Mouse (Mus musculus): ENCODE data around the gene Kctd5.
A peak's percentile ranks its signal among the peaks of the same experiment; 100 is the strongest.

The Kctd5 gene

GRCm38 (mm10) chr17:24036954-24037353 is 36.3 kb downstream of the Kctd5 start:
- DNase-seq, result no peak

GRCm38 (mm10) chr17:24035087-24035486 is 38.2 kb downstream of the Kctd5 start:
- DNase-seq, result no peak

GRCm38 (mm10) chr17:24030551-24030950 is 42.7 kb downstream of the Kctd5 start:
- DNase-seq, result no peak

DNA sequence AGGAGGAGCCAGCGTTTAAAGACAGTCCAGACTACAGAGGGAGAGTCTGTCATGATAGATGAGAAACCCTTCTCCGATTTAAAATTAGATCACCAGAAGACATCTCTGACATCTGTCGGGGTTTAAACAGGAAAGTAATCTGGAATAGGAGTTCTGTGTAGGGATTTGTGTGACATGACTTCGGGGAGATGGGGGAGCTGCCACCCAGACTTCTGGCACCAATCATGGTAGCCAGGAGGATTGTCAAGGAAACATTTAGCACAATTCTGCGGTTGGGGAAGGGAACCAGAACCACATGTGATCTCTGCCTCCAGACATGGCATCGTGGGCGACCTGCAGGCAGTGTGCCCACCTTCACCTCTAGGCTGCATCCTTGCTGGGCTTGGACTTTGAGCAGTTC is 43.8 kb downstream of the Kctd5 start:
- no peak for DNase-seq

DNA sequence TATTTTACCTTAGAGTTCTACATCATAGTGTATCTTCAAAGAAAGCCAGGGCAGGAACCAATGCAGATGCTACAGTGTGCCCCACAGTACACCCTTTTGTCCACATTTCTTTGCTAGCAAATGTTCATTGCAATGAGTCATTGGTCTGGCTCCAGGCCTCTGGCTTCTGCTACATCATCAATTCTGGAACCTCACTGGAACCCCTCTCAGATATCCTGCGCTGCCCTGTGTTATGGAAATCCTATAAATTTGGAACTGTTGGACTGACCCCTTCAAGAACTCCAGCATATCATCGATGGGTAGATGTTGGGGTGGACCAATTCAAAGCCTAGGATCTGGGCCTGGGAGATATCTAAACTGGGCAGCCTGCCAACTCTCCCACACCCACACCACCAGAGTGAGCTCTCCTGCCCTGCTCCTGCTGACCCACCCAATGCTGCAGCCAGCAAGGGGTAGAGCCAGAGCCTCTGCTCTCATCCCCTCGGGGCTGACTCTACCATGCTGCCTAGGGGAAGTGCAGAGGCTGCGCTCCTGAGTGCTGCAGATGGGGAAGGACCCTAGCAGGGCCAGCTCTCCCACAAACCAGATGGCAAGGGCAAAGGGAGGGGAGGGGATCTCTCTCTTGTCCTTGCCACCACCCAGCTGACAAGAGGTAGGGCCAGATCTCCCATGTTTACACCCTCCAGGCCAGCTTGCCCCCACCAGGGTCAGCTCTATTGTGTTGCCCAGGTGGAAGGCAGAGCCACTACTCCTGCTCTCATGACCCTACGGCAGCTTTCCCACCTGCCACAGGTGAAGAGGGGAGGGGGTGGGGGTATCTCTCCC is 51.7 kb downstream of the Kctd5 start:
- no peak for DNase-seq

- DNase-seq, result no peak
These were observed 52.6 kb downstream of the Kctd5 start for GRCm38 (mm10) chr17:24020696-24021095.

DNA sequence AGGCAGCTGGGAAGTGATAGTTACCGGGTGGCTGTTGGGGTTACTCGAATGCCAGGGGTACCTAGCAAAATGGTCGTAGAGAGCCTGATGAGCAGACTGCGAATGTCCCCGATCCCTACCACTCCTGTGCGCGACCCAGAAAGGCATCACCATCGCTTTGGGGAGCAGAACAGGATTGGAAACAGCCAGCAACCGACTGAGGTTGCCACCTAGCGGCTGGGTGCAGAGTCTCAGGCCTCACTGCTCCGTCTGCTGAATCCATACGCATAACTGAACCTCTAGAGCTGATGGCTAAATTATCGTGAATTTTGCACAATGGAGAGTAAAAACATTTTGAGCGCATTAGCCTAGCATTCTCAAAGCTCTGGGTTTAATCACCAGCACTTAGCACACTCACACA is 57.6 kb downstream of the Kctd5 start:
- DNase-seq, result peak; percentile 34

- no peak for DNase-seq
These were observed 58.8 kb downstream of the Kctd5 start for GRCm38 (mm10) chr17:24014433-24014965.

DNA sequence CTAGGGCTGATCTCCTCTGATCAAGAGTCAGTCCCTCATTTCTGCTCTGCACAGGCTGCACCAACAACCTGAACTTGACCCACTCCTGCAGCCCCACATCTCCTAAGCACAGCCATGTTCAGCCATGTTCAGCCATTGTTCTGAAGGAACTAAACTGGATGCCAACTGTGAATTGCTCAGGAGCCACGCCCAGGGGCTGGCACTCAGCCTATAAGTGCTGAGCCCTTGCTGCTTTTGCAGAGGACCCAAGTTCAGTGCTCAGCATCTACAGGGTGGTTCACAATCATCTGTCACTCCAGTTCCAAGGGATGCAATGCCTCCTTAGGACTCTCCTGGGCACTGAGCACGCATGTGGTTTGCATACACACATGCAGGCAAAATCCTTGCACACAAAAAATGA is 60.4 kb downstream of the Kctd5 start:
- DNase-seq, result no peak

- DNase-seq, result no peak
These were observed 63.7 kb downstream of the Kctd5 start for GRCm38 (mm10) chr17:24009617-24010016.

DNA sequence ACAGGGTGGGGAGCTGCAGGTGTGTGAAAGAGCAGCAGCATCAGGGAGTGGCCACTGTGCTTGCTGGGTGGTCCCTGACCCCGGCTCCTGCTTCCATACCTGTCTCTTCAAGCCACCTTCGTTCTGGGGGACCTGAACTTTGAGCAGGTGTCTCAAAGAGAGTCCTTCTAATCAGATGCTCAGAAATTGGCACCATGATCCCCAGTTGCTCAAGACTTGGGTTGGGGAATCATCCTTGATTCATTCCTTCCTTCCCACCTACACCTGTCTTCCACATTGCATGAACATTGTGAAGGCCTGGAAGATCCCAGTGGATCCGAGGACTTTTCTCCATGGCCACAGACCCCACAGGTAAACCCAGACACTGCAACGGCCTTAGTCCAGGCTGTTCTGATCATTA is 65.2 kb downstream of the Kctd5 start:
- DNase-seq, result no peak

GRCm38 (mm10) chr17:24007391-24007790 is 65.9 kb downstream of the Kctd5 start:
- DNase-seq, result no peak

DNA sequence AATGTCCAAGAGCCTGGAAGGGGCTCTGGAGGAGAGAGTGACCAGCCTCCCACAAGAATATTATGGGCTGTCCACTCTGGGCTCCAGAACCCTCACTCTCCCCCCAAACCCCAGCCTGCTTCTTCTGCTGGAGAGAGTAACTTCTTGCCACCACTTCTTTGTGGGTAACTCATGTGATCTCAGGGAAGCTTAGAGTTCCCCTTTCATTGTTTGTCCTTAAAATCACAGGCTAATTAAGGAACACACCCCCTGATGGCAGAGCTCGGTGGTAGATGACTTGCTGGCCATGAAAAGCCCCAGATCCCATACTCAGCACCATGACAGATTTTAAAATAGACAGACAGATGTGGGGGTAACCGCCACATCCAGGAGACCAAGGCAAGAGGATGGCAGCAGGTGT is 66.4 kb downstream of the Kctd5 start:
- DNase-seq, result no peak

DNA sequence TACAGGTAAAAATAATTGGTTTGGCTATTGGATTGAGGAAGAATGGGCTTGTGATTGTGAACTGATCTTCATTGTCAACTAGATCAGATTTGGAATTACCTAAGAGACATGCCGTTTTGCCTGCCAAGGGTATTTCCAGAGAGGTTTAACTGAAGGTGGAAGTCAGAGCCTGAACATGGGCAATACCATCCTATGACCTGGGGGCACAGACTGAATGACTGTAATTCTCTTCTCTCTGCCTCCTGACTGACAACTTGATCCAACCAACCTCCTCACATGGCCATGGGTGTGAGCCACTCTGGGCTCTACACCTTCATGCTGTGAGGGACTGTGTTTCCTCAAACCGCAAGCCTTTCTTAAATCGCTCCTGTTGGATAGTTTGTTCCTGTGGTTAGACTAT is 68.2 kb downstream of the Kctd5 start:
- no peak for DNase-seq

- no peak for DNase-seq
These were observed 69.1 kb downstream of the Kctd5 start for GRCm38 (mm10) chr17:24004071-24004665.

GRCm38 (mm10) chr17:24000404-24000803 is 72.9 kb downstream of the Kctd5 start:
- no peak for DNase-seq

DNA sequence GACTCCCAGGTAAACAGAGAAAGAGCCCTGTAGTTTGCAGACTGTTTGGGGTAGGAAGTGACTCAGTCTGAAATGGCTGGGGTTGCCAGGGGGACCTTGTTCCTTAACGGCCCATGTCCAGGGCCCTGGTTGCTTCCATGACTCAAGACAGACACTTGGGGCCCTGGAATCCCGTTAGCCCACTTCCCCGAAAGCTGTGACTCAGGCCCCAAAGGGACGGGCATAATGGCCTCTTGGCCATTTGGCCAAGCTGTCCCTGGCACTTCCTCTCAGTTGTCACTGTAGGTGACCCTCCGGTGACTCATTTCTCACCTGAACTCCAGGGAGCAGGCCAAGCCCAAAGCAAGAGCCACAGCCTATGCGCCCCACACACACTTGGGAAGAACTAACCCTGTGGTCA is 74.9 kb downstream of the Kctd5 start:
- DNase-seq, result no peak

DNA sequence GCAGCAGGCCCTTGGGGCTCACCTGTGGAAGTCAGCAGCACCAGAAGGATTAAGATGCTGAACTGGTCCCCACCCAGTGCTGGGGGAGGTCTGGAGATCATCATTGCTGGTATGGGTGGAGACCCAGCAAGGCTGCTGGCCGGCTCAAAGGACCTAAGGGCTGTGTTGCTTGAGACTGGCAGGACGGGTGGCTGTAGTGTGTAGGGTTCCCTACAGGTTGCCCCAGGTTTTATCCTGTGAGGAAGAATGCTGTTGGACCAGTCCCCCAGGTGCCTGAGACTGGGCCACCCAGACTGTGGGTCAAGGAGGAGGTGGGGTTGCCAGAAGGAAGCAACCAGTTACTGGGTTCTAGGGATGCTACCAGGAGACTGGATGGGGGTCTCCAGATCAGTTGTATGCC is 75.4 kb downstream of the Kctd5 start, which contains the start of gene Prss22:
TSS of gene Prss22 (minus strand) at position 200 of the 400 bp plus-strand sequence.
- DNase-seq, result no peak

All from thymus, postnatal 25 days (tissue).